Mouse (Mus musculus) frontal cortex, postnatal 10 days (tissue): ENCODE measurements around the gene Lrch4.
A peak's percentile ranks its signal among the peaks of the same experiment; 100 is the strongest.

Experiments used
- DNase-seq, 2 experiments: peaks; one replicate each; pipeline ENCODE4 v3.0.0; 2022; ENCODE audit warnings: low spot score in 2 of 2, mixed read lengths in 1 of 2

Gene Lrch4

GRCm38 (mm10) chr5:137628498-137629305, at the start of gene Lrch4, which contains the start of the genes Fbxo24 and Gm20605:
Lrch4 (plus strand) TSS chr5:137629121.
Fbxo24 (minus strand) TSS chr5:137629002.
Gm20605 (plus strand) TSS chr5:137629175.
- DNase-seq = peak; percentile 99 to 100

- no peak for DNase-seq
These were observed 48.7 kb upstream of the Lrch4 start for GRCm38 (mm10) chr5:137580246-137580645.

- DNase-seq = no peak
These were observed 46.2 kb upstream of the Lrch4 start for GRCm38 (mm10) chr5:137582702-137583101.

GRCm38 (mm10) chr5:137583670-137584169, 45.2 kb upstream of the Lrch4 start:
- DNase-seq = peak; percentile 57 to 68

- peak in 1 of 2 experiments; percentile 52 for DNase-seq
These were observed 43.9 kb upstream of the Lrch4 start for GRCm38 (mm10) chr5:137584976-137585375.

GRCm38 (mm10) chr5:137590507-137590906, 38.4 kb upstream of the Lrch4 start:
- no peak for DNase-seq

- DNase-seq = no peak
These were observed 33.0 kb upstream of the Lrch4 start for GRCm38 (mm10) chr5:137595921-137596320.

GRCm38 (mm10) chr5:137596601-137597261, 32.2 kb upstream of the Lrch4 start:
- no peak for DNase-seq

- no peak for DNase-seq
These were observed 31.3 kb upstream of the Lrch4 start for GRCm38 (mm10) chr5:137597625-137598024.

- no peak for DNase-seq
These were observed 30.7 kb upstream of the Lrch4 start for GRCm38 (mm10) chr5:137598100-137598826.

- no peak for DNase-seq
These were observed 29.3 kb upstream of the Lrch4 start for GRCm38 (mm10) chr5:137599600-137599999.

GRCm38 (mm10) chr5:137600281-137600618, 28.7 kb upstream of the Lrch4 start:
- DNase-seq = peak in 1 of 2 experiments; percentile 48

- peak; percentile 89 to 94 for DNase-seq
These were observed 28.1 kb upstream of the Lrch4 start, which contains the start of gene Mospd3 for GRCm38 (mm10) chr5:137600619-137601364. Mospd3 (minus strand) TSS chr5:137601058.

GRCm38 (mm10) chr5:137601365-137601729, 27.6 kb upstream of the Lrch4 start:
- DNase-seq = no peak

- no peak for DNase-seq
These were observed 20.9 kb upstream of the Lrch4 start for GRCm38 (mm10) chr5:137607860-137608653.

GRCm38 (mm10) chr5:137608654-137609190, 20.2 kb upstream of the Lrch4 start:
- no peak for DNase-seq

- DNase-seq = no peak
These were observed 19.6 kb upstream of the Lrch4 start for GRCm38 (mm10) chr5:137609292-137609691.

GRCm38 (mm10) chr5:137610056-137610455, 18.9 kb upstream of the Lrch4 start:
- DNase-seq = no peak

GRCm38 (mm10) chr5:137610548-137611244, 18.2 kb upstream of the Lrch4 start:
- no peak for DNase-seq

- no peak for DNase-seq
These were observed 17.7 kb upstream of the Lrch4 start for GRCm38 (mm10) chr5:137611245-137611602.
